23 mouse cellular contexts compared by ENCODE assay signal in genomic region chr15:28204626-28205025, GRCm38 (mm10). TPM values are rescaled to one million over a fixed set of nuclear protein-coding genes. Genes with fewer than 3 reads are reported as not detected.
"Had no signal": no experiment of that assay in that cellular context is flagged by ENCODE, and none has a peak within 500 bp of the region (broad histone marks: within the 10 kb centered on the region; RNA-seq: fewer than 3 reads in every experiment).

No protein-coding gene starts in this region.

- H3K27ac ChIP-seq: lung, embryonic 15.5 days; macrophage; midbrain, embryonic 13.5 days; midbrain, embryonic 15.5 days; neural tube, embryonic 12.5 days had no signal

- H3K4me3 ChIP-seq: lung, embryonic 15.5 days; megakaryocyte, embryonic 14.5 days; midbrain, embryonic 13.5 days; midbrain, embryonic 15.5 days; neural tube, embryonic 12.5 days had no signal

- DNase-seq: lung, adult 2 months; lung, postnatal 14 days; lung, postnatal 36 days; retina, postnatal 1 day; right cerebral cortex, adult 18-20 months; right cerebral cortex, postnatal 25 days; right cerebral cortex, postnatal 4 days; spleen, adult 18-20 months; thymus, adult 18-20 months; thymus, postnatal 14 days; thymus, postnatal 36 days had no signal

- H3K9me3 ChIP-seq: lung, embryonic 15.5 days; megakaryocyte, embryonic 14.5 days; midbrain, embryonic 13.5 days; midbrain, embryonic 15.5 days; neural tube, embryonic 12.5 days had no signal

- H3K9ac ChIP-seq: lung, embryonic 15.5 days; midbrain, embryonic 13.5 days; midbrain, embryonic 15.5 days; neural tube, embryonic 12.5 days had no signal

- H3K4me1 ChIP-seq: lung, embryonic 15.5 days; megakaryocyte, embryonic 14.5 days; midbrain, embryonic 15.5 days had no signal

- H3K4me2 ChIP-seq: lung, embryonic 15.5 days; midbrain, embryonic 11.5 days; midbrain, embryonic 13.5 days; midbrain, embryonic 15.5 days; neural tube, embryonic 12.5 days had no signal

- H3K27me3 ChIP-seq: lung, embryonic 15.5 days; megakaryocyte, embryonic 14.5 days; midbrain, embryonic 15.5 days had no signal

- ATAC-seq: lung, postnatal 0 days; midbrain, embryonic 13.5 days; midbrain, embryonic 15.5 days had no signal

- H3K36me3 ChIP-seq: lung, embryonic 15.5 days; midbrain, embryonic 13.5 days; midbrain, embryonic 15.5 days; neural tube, embryonic 12.5 days had no signal

RNA-seq across cellular contexts. Expression of gene Dnah5, which starts 1.1 kb away (rescaled TPM):
- total RNA-seq: megakaryocyte progenitor cell, adult 5-6 weeks; monocyte, adult 5-6 weeks; neutrophil, adult 5-6 weeks had no signal
- polyA plus RNA-seq: liver, embryonic 16.5 days; macrophage had no signal
